Mouse (Mus musculus) adrenal gland, postnatal 25 days (tissue): Measurements from ENCODE around the gene Rint1. TPM values are rescaled to one million over a fixed set of nuclear protein-coding genes. Genes with fewer than 3 reads are reported as not detected.

ENCODE experiments used
- DNase-seq: peaks from one replicate; pipeline ENCODE4 v3.0.0; 2021; ENCODE audit warnings: mixed read lengths
- long read RNA-seq: library from polyadenylated mRNA; stranded (forward); transcript quantifications from one replicate; pipeline ENCODE4 v2.0.0, GENCODE M21; 2021
- total RNA-seq: library from RNA; stranded (reverse); gene quantifications from 2 replicates; pipeline ENCODE4 v1.2.3, GENCODE M21; 2021

The Rint1 gene
- total RNA-seq, result 18.3 and 22.8 TPM in 2 replicates
- long read RNA-seq, transcript Rint1-201 (15 exons, 3,298 nt), result major isoform, 24 of 34 reads
- long read RNA-seq, partial matches to known transcripts, result 3 of 34 reads
- long read RNA-seq, other reads (novel, unspliced or antisense), result 5 of 34 reads

DNA sequence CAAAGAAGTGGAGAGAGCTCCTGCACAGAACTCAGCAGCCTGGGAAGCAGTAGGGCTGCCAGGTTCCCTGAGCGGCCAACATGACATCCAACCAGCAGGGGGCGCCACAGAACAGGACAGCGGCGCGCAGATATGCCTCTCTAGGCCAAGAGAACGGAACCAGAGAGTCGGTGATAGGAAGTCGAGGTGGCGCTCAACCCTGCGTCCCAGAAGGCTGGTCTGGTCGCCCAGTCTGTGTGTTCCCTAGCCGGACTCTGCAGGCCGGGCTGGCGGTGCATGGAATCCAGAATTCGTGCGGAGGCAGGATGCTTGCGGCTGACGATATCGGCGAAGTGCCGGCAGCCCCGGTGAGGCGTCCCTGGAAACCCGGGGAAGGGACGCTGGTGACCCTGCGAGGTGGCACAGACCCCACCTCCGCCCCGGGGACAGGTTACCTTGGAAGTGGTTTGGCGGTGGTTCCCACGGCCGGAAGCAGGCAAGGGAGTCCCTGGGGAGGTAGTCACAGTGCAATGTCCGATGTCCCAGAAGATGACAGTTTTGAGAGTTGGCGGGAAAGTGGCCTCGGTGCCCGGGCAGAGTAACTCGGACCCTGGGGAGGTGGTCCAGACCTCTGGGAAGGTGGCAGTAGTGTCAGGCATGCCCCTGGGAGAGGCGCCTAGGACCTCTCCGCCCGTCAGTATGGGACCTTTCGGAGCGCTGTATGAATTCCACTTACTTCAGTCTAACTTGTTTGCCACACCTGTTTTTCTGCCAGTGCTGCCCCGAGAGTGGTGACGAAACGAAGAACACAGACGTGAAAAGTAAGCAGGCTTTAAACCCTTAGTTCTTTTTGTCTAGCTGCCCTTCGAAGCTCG, at the start of gene Rint1:
Rint1 (plus strand) TSS at position 176 of the 854 bp plus-strand sequence.
- DNase-seq, result peak; percentile 97

DNA sequence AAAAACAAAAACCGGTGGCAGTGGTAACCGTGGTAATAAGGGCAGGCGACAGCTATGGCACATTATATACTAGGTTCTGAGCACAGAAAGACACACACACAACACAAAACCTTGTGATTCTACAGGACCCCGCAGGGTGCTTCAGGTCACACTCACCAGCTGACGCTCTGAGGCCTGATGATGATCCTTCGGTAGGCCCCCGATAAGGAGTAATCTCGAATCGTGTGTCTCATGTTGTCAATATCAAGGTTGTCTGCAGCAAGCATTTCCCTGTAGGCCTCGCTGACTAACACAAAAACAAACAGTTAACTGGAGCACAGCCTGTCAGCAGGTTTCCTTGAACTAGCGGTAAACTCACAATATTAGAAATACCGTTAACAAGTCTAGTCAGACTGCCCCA, 44.2 kb upstream of the Rint1 start:
- DNase-seq, result no peak

DNA sequence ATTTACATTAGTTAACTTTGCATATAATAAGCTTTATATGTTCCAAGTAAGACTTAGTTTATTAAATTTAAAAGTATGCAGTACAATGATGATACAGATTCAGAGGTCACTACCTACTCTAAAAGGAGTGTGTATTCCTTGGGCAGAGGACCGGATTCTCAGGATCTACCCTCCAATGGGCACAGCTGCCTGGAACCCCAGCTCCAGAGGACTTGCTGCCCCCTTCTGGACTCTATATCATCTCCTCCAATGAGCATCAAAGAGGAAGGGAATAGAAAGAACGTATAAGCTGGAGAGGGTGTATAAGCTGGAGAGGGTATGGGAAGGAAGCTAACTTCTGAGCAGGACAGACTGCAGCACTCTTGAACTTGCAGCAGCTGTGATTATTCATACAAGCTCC, 37.6 kb upstream of the Rint1 start:
- DNase-seq, result no peak

DNA sequence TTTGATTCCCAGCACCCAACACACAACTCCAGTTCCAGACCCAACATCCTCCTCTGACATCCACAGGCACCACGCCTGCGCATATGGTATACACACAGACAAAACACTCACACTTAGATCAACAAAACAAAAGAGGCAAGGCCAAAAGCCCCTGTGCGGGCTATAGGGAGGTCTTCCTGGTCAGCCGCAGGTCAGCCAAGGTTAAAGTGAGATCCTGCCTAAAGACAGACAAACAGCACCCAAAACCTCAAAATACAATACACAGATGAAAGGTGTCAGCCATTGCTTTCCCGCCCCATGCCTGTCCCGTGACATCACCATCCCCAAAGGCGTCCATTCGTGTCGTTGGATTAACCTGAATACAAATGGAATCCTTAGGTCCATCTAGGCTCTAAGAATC, 31.9 kb upstream of the Rint1 start:
- DNase-seq, result no peak

DNA sequence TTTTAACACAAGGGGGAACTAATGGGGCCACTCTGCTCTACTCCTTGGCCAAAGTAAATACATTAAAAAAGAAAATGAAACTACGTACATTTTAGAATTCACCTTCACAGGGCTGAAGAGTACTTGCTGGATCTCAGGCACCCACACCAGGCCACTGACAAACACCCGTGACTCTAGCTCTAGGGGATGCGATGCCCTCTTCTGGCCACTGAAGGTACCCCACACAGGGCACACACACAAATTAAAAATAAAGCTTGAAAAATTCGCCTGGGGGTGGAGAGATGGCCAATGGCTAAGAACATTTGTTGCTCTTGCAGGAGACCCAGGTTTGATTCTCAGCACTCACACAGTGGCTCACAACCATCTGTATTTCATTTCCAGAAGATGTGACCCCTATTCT, 31.1 kb upstream of the Rint1 start:
- no peak for DNase-seq

DNA sequence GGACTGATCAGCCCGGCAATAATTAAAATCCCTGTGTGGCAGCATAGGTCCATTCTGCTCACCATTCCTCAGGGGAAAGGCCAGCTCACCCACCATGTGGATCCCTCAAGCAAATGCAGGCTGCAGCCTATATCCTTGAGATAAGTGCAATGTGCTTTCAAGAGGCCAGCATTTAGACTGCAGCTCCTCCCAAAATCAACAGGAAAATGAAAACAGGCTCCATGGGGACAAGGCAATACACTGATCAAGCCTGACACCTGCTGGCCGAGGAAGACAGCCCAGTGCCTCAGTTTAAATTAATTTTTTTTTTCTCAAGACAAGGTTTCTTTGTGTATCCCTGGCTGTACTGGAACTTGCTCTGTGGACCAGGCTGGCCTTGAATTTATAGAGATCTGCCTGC, 28.9 kb upstream of the Rint1 start:
- peak; percentile 27 for DNase-seq

DNA sequence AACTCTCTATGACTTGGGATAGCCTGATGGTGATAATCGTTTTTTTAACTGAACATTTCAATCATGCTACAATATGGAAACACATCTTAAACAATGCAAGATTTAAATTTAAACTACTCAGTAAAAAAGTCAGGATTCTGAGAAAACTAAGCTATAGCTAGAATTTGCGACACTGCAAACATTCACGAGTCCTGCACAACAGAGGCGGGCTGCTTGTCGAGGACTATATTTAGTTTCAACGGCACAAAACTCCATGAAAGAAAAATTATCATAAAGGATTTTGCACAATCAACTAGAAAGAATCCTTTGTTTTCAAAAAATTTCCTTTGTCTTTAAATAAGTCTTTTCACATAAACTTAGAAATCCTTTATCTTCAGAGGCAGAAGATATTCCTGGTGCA, 25.0 kb upstream of the Rint1 start:
- DNase-seq, result no peak

DNA sequence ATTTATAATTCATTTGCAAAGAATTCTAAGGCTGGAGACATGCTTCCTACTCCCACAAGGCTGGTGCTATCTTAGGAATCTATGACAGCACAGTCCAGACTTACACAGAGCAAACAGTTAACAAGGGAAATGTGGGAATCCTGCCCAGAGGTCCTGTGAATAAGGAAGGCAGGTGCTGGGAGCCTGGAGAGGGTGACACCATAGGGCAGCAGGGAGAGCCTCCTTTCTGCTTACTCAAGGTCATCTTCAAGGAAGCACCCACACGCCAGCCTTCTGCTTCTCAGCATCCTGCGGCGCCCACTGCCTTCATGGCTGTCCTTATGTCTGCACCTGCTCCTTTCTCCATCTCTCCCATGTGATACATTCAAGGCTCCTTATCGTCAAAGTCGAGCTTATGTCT, 23.0 kb upstream of the Rint1 start:
- no peak for DNase-seq

DNA sequence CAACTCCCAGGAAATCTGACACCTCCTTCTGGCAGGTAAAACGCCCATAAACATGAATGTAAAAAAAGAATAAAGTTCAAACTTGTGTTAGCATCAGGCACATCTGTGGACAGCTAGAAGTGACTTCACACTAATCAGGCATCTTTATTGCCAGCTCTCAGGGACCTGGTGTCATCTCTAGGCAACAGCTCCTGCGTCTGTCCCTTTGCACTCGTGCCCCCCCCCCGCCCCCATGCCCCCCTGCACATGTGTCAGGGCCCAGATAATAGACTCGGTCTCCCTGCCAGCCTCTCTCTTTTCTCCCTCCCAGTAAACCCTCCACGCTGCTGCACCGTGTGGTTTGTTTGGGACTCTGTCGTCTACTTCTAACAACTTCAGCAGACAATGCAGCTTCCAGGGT, 16.4 kb upstream of the Rint1 start:
- DNase-seq, result no peak

DNA sequence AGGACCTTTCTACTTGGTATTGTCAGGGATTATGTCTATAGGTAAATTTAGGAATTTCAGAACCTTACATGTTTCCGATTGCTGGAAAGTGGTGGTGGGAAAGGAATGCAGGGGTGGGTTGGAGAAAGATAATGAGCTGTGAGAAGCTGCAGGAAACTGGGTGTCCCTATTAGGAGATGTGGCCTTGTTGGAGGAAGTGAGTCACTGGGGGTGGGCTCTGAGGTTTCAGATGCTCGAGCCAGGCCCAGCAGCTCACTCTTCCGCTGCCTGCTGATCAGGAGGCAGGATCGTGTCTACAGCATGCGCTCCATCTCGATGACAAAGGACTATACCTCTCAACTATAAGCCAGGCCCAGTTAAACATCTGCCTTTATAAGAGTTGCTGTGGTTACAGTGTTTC, 13.3 kb upstream of the Rint1 start:
- no peak for DNase-seq

DNA sequence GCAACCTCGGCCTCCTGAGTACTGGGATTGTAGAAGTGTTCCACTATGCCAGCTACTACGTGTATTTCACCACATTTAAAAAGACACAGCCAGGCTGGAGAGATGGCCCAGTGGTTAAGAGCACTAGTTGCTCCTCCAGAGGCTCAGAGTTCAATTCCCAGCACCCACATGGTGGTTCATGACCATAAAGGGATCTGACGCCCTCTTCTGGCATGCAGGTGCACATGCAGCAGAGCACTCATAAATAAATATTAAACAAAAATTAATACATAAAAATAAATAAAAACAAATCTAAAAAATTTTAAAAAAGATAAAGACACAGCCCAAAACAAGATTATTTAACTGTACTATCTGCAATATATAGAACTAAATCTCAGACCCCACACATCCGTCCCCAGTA, 7.0 kb upstream of the Rint1 start:
- no peak for DNase-seq

DNA sequence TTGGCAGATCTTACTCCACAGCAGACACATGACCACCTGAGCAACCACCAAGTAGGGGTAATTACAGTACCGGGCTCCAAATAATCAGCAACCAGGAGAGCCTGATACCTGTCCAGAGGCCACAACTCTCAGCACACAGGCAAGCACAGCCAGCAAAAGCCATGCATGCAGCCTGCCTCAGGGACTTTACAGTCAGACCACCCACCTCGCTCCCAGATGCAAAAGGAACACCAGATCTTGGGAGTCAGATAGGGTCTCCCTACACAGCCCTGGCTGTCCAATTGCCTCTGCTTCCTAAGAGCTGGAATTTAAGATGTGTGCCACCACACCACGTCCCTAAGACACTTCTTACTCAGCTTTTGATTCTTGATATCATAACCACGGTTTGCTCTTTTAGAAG, 6.3 kb upstream of the Rint1 start:
- no peak for DNase-seq

DNA sequence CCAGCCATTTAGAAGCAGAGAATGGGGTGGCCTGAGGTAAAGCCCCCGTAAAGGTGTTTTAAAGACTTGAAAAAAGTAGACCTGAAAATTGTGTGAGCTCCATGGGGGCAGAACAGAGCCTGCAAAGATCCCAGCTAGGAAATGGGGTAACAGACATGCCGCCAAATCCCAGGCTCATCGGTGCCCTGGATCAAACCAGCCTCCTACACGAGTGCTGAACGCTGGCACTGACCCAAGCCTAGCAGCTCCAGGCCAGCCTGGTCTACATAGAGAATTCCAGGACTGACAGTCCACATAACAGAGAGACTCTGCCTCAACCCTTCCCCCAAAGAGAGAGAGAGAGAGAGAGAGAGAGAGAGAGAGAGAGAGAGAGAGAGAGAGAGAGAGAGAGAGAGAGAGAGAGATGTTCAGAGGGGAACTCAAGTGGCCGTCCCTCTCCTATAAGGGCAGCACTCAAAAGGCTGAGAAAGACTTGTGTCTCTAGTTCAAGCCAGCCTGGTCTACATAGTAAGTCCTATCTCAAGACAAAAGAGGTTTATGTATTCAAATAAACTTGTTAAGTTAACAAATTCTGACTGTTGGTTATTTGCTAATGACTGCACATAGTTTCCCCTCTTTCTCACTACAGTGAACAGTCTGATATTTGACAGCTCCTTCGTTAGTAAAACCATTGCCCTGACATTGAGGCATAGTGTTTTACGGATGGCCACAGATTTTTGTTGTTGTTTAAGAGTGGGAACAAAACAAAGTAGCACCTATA, 5.3 kb upstream of the Rint1 start:
- DNase-seq, result no peak

DNA sequence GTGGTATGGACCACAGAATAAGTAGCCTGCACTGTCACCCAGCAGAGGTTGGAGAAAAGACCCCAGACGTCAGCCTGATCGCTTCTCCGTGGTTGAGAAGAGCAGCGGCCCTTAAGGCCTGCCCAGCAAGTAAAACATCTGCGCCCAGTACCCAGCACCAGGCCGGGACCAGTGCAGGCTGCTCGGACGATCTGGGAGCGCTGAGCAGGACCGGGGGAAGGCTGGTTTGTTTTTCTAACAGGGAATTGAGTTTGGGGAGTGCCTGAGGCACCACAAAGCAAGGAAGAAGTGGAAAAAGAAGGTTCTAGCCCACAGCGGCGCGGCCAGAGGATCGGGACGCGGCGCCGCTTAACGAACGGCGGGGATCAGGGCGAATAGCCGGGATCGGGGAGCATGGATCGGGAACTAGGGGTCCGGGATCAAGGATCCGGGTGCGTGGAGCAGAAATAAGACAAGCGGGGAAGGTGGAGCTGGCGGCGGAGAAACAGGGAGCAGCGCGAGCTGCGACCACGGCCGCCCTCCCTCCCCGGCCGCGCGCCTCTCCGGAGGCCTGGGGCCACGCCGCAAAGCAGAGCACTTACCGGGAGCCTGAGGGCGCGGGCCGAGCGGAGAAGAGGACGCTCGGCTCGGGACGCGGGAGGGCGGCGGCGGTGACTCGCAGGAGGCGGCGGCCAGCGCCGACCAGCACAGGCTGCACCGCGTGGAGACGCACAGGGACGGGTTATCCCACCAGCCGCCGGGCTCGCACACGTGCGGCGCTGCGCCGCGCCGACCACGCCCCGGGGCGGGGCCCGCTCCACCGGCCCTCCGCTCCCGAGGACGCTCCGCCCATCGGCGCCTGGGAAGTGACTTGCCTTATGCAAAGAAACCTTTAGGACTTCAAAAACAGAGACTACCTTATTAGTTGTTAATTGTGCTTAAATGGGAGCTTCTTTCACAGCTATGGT, 4.3 kb upstream of the Rint1 start, which contains the start of gene Pus7:
Pus7 (minus strand) TSS at position 781 of the 947 bp plus-strand sequence.
- peak; percentile 91 for DNase-seq

DNA sequence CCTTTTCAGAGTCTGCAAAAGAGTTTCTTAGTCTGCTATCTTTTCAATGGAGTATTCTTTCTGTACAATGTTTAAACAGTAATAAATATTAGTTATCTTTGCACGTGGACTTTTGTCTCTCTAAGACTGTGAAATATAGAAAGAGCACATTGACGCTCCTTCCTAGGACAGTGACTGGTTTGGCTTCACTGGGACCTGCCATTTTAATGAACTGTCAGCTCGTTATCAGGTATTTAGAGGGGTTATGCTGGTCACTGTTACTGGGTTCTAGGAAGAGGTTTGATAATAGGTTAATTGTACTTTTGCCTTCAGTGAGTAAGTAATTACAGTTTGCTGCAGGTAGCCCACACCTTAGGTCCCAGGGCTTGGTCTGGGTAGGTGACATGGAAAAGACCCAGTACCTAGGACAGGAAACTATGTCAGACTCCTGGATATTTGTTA, 899 bp downstream of the Rint1 start:
- no peak for DNase-seq

DNA sequence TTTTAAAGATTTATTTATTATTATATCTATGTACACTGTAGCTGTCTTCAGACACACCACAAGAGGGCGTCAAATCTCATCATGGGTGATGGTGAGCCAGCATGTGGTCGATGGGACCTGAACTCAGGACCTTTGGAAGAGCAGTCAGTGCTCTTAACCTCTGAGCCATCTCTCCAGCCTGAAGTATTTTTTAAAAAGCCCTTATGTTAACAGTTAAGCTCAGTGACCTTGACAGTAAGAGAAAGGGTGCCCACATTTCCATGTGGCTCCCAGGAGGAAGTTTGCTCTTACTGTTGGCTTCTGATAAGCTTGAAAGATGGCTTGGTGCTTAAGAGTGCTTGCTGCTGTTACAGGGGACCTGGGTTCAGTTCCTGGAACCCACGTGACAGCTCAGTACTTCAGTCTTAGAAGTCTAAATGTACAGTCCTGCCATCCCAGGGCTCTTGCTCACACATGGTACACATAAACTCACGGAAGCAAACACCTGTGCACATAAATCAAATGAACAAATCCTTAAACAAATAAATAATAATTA, 1.6 kb downstream of the Rint1 start:
- DNase-seq, result no peak

DNA sequence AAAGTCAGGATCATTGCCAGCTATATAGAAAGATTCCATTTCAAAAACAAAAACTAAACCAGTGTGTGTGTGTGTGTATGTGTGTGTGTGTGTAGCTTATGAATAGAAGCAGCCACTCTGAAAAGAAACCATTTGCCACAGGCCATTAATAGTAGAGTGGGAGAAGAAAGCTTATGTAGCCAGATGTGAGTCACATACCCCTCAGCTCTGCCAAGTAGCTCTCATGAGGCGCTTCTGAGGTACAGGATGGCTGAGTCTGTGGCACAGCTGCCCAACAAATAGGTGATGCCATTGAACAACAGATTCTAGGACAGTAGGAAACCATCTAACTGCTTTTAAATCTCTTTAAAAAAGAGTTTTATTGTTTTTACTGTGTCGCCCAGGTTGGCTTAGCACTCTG, 5.2 kb downstream of the Rint1 start:
- DNase-seq, result no peak

DNA sequence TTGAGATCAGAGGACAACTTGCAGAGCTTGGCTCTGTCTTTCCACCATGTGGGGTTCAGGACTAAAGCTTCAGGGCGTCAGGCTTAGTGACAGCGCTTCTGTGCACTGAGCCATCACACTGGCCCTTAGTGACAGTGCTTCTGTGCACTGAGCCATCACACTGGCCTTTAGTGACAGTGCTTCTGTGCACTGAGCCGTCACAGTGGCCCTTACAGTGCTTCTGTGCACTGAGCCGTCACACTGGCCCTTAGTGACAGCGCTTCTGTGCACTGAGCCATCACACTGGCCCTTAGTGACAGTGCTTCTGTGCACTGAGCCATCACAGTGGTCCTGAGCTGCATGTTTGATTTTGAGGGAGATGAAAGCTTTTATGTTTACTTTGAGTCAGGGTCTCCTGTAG, 27.3 kb downstream of the Rint1 start:
- DNase-seq, result no peak

DNA sequence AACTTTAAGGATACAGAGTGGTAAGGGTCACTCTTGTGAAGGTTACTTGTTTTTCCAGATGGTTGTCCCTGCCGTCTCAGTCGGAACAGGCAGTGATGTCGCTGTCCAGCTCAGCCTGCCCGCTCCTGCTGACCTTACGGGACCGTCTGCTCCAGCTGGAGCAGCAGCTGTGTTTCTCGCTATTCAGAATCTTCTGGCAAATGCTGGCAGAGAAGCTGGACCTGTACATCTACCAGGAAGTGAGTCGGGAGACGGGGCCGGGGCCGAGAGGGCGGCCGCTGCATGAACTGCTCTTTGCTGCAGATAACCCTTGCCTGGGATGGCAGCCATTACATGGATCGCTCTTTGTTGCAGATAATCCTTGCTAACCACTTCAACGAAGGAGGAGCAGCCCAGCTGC, 29.2 kb downstream of the Rint1 start:
- no peak for DNase-seq

DNA sequence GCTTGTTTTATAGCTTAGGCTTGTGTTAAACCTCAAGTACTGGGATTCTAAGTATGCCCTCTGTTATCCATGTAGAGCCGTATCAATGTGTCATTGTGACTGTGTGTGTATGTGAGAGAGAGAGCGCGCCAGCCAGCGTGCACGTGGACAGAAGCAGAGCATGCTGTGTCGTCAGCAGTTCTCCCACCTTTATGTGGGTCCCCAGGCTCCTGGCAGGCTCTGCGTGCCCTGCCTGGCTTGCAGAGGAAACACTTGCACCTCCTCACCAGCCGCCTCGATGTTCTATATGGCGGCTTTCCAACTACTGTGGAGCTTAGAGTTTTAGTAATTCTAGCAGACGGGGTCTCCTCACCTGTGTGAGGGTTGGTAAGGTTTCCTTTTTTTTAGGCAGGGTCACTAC, 34.8 kb downstream of the Rint1 start:
- DNase-seq, result no peak

DNA sequence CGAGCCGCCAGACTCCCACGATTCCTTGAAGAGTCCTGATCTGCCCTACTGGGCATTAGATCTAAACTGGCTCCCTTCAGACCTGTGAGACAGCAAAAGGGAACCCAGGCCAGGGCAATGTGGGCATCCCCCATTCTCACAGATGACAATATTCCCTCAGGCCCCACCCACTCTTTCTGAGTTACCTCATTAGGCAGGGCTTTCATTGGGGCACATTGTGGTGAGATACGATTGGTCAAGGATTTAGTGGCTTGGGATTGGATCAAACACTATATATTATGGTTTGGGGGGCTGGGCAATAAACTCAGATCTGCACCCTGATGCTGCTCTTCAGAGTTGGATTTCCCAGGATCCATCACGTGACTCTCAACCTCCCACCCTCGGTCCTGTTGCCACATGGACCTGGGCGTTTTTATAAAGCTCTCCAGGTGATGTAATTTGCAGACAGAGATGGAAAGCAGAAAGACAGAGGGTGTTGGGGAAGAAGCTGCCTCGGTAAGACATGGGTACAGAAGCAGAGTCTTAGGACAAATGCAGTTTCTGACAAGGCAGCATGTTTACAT, 36.7 kb downstream of the Rint1 start:
- DNase-seq, result no peak
